1 mouse cellular context compared by ENCODE assay signal in genomic region chr11:86582543-86583260, GRCm38 (mm10).
TF ChIP-seq lines count a peak whose summit lies in the region.

No protein-coding gene starts in this region.

TF ChIP-seq in CH12.LX, 34 proteins besides CTCF, POLR2A, EP300 and RAD21 (continued from another document):
- no peak for TF ChIP-seq RCOR1 (conservative IDR thresholded peaks at IDR 0.05; ENCODE audit: low read depth, low read length)
- TF ChIP-seq USF1 (IDR thresholded peaks at IDR 0.05; ENCODE audit: low read depth, low read length) = no peak
- no peak; the same call in 1 of the 2 replicates for TF ChIP-seq ZMIZ1 (IDR thresholded peaks at IDR 0.05; ENCODE audit: low read depth, low read length)
- TF ChIP-seq ELF1 (IDR thresholded peaks at IDR 0.05; ENCODE audit: low read depth, low read length) = no peak
- no peak for TF ChIP-seq HCFC1 (IDR thresholded peaks at IDR 0.05; ENCODE audit: low read depth, low read length)
- 0 out of 2 replicates have a peak, but pooled peaks have one; percentile 28 for TF ChIP-seq ETS1 (conservative IDR thresholded peaks at IDR 0.05; ENCODE audit: low read depth, low read length)
- TF ChIP-seq CHD1 (IDR thresholded peaks at IDR 0.05; ENCODE audit: low read depth, low read length) = no peak
- no peak for TF ChIP-seq TBP (conservative IDR thresholded peaks at IDR 0.05; ENCODE audit: low read depth, low read length)
- no peak; the same call in 1 of the 2 replicates for TF ChIP-seq TCF12 (IDR thresholded peaks at IDR 0.05; ENCODE audit: low read depth, low read length)
- TF ChIP-seq MAZ (IDR thresholded peaks at IDR 0.05; ENCODE audit: low read depth, low read length) = no peak
- TF ChIP-seq ZC3H11A (IDR thresholded peaks at IDR 0.05; ENCODE audit: low read depth, low read length) = no peak
- TF ChIP-seq UBTF (IDR thresholded peaks at IDR 0.05; ENCODE audit: low read depth, low read length) = no peak
- TF ChIP-seq ZKSCAN1 (IDR thresholded peaks at IDR 0.05; ENCODE audit: borderline replicate concordance, low read depth, low read length) = no peak
- peak; percentile 40 for TF ChIP-seq CHD2 (IDR thresholded peaks at IDR 0.05; ENCODE audit: low read length)
- TF ChIP-seq NELFE (IDR thresholded peaks at IDR 0.05; ENCODE audit: low read depth, low read length) = no peak
